Mouse (Mus musculus) hindbrain, embryonic 12.5 days (tissue): ENCODE results near the gene Gm20388. TPM values are rescaled to one million over a fixed set of nuclear protein-coding genes. Genes with fewer than 3 reads are reported as not detected.
A peak's percentile ranks its signal among the peaks of the same experiment; 100 is the strongest.

Experiments used
- ATAC-seq: fragments of 200-750 bp; cut with Nextera tagmentation; 2 replicates; pipeline ENCODE4 v1.8.0; 2017; ENCODE audit warnings: moderate TSS enrichment; ENCODE audit not compliant: low FRiP score
- H3K27ac ChIP-seq: fragments of 300-500 bp; sonication (generic); 2 replicates; pipeline ENCODE4 v1.5.1; 2016; ENCODE audit warnings: mild to moderate bottlenecking
- H3K27me3 ChIP-seq: fragments of 300-500 bp; sonication (generic); 2 replicates; pipeline ENCODE4 v1.6.1; 2016; ENCODE audit warnings: mild to moderate bottlenecking
- H3K36me3 ChIP-seq: fragments of 300-500 bp; sonication (generic); 2 replicates; pipeline ENCODE4 v1.6.1; 2016; ENCODE audit warnings: mild to moderate bottlenecking
- H3K4me1 ChIP-seq: fragments of 300-500 bp; sonication (generic); 2 replicates; pipeline ENCODE4 v1.6.1; 2016
- H3K4me2 ChIP-seq: fragments of 300-500 bp; sonication (generic); replicated peaks from 2 replicates; pipeline ENCODE4 v1.6.1; 2016; ENCODE audit warnings: mild to moderate bottlenecking
- H3K4me3 ChIP-seq: fragments of 300-500 bp; sonication (generic); 2 replicates; pipeline ENCODE4 v1.5.1; 2016; ENCODE audit warnings: mild to moderate bottlenecking
- H3K9ac ChIP-seq: fragments of 300-500 bp; sonication (generic); 2 replicates; pipeline ENCODE4 v1.6.1; 2016; ENCODE audit warnings: mild to moderate bottlenecking, moderate library complexity
- H3K9me3 ChIP-seq: fragments of 300-500 bp; sonication (generic); replicated peaks from 2 replicates; pipeline ENCODE4 v1.6.1; 2016; ENCODE audit warnings: mild to moderate bottlenecking
- WGBS: fragments of 180-500 bp; shearing (Covaris S2); methylation state at CpG from one replicate; pipeline ENCODE4 v1.1.7; 2016; 5-methylcytosine and 5-hydroxymethylcytosine counted together
- polyA plus RNA-seq: library from polyadenylated mRNA; unstranded; fragments of >200 nt; fragmentation: Nextera tagmentation; extraction: Ambion mirVana; gene quantifications from 2 replicates; pipeline ENCODE4 v1.2.1, GENCODE M21; 2016

The Gm20388 gene
- polyA plus RNA-seq, 1 experiment from 2014 or later, result not detected

DNA sequence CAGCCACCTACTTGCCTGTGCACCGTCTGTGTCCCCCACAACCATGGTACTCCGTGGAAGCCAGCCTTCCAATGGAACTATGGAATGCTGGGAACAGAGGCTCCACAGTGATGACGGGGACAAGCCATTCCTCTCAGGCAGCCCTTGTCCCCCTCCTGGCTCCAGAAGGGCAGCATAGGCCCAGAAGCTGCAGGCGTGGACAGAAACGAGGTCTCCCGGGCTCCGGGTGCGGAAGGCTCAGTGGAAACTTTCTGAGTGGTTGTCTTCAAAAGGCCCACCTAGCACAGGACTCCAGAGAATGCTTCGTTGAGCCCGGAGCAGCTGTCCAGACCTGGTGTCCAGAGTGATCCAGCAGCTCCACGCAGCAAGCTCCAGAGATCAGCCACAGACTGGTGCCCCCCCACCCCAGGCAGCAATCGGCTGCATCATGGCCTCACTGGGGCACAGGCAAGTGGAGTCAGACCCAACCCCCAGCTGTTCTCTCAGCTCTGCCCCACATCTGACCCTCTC is 1633.7 kb downstream of the Gm20388 start, which contains the start of gene 1700018B08Rik:
1700018B08Rik (minus strand) TSS at position 45 of the 510 bp plus-strand sequence.
- WGBS, result 87% methylated on average over 12 of the region's 12 CpGs

DNA sequence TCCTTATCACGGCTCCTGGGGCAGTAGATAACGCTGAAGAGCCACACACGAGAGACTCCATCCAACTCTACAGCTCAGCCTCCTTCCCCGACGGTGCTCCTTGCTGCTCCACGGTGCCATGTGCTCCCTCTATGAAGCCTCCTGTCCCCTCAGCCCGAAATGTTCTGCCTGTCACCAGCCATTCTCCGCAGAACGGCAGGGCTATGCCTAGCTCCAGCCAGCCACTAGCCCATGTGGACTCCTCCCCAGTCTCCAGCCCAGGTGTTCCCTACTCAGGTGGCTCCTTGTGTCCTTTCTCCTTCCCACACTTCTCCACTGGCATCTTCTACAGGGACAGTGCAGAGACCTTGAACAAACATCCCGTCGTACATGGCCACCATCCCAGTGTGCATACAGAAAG is 1634.3 kb downstream of the Gm20388 start:
- no peak overlapping the region for H3K4me2 ChIP-seq
- peaks cover 6% of the 10 kb centered on the region for H3K36me3 ChIP-seq
- H3K27ac ChIP-seq, result no peak overlapping the region
- no peak for ATAC-seq
- H3K27me3 ChIP-seq, result 0 out of 2 replicates have a peak, but pooled peaks cover 7% of the 10 kb centered on the region
- no peak overlapping the region for H3K4me3 ChIP-seq
- 86% methylated on average over 11 of the region's 11 CpGs for WGBS
- 0 out of 2 replicates have a peak, but pooled peaks cover 5% of the 10 kb centered on the region for H3K9me3 ChIP-seq
- H3K9ac ChIP-seq, result peak overlapping the region; percentile 32; the same call in 1 of the 2 replicates
- no peaks in the 10 kb centered on the region for H3K4me1 ChIP-seq

More for the DNA sequence above, 1633.7 kb downstream of the Gm20388 start, which contains the start of gene 1700018B08Rik:
- Histone ChIP-seq H3K36me3 (no peaks in the 10 kb centered on the region), H3K4me1 (no peaks in the 10 kb centered on the region), H3K9ac (peak within 1 kb of the TSS; percentile 32; the same call in 1 of the 2 replicates), H3K9me3 (0 out of 2 replicates have a peak, but pooled peaks cover 5% of the 10 kb centered on the region), H3K27ac (no peak within 1 kb of the TSS), H3K4me2 (no peak within 1 kb of the TSS), H3K4me3 (no peak within 1 kb of the TSS), H3K27me3 (peaks cover 10% of the 10 kb centered on the region; the same call in 1 of the 2 replicates)
- no peak for ATAC-seq

DNA sequence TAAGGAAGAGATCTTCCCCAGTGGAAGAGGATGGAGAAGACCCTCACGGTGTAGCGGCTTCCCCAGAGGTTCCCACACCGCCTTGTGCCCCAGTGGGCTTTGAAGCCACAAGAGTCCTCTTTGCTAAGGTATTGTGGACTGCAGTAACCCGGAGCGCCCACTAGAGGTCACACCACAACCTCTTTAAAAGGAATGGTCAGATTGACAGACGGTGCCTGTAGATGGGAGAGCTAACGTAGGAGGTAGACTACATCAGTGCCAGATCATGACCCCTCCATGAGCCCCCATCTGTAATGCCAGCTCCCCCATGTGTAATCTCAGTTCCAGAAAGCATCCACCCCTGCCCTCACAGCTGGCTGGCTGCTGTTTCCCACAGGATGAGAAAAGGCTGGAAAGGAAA is 1636.5 kb downstream of the Gm20388 start:
- H3K36me3 ChIP-seq, result peaks cover 27% of the 10 kb centered on the region
- H3K27me3 ChIP-seq, result 0 out of 2 replicates have a peak, but pooled peaks cover 5% of the 10 kb centered on the region
- H3K9ac ChIP-seq, result no peak overlapping the region
- ATAC-seq, result no peak
- H3K27ac ChIP-seq, result no peak overlapping the region
- no peaks in the 10 kb centered on the region for H3K4me1 ChIP-seq
- no peaks in the 10 kb centered on the region for H3K9me3 ChIP-seq
- H3K4me3 ChIP-seq, result no peak overlapping the region
- 8% methylated on average over 7 of the region's 7 CpGs for WGBS
- H3K4me2 ChIP-seq, result no peak overlapping the region

DNA sequence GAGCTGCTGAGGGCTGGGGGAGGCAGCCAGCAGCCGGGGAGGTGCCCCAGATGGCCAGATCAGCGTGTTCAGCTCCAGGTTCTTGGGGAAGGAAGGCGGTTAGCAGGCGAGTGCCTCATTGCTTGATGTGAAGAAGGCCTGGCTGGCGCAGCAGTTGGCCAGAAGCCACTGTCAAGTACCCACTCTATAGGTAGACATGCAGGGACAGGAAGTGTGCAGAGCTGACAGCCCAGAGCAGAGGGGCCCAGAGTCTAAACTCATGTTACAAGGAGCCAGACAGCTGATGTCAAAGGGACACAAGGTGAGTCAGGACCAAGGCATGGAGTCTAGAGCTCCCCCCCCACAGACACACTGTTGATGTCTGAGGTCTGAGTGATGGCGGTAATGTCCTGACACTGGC is 1639.4 kb downstream of the Gm20388 start:
- Histone ChIP-seq H3K4me2 (no peak overlapping the region), H3K4me3 (no peak overlapping the region), H3K4me1 (no peaks in the 10 kb centered on the region), H3K9me3 (no peaks in the 10 kb centered on the region), H3K36me3 (peaks cover 54% of the 10 kb centered on the region), H3K9ac (no peak overlapping the region), H3K27ac (no peak overlapping the region), H3K27me3 (0 out of 2 replicates have a peak, but pooled peaks cover 3% of the 10 kb centered on the region)
- no peak for ATAC-seq
- WGBS, result 89% methylated on average over 6 of the region's 6 CpGs

GRCm38 (mm10) chr8:121551065-121551985 is 1640.7 kb downstream of the Gm20388 start:
- no peak overlapping the region for H3K4me3 ChIP-seq
- ATAC-seq, result no peak
- no peaks in the 10 kb centered on the region for H3K4me1 ChIP-seq
- no peaks in the 10 kb centered on the region for H3K27me3 ChIP-seq
- H3K27ac ChIP-seq, result no peak overlapping the region
- H3K9me3 ChIP-seq, result no peaks in the 10 kb centered on the region
- no peak overlapping the region for H3K4me2 ChIP-seq
- no peak overlapping the region for H3K9ac ChIP-seq
- WGBS, result 57% methylated on average over 24 of the region's 24 CpGs
- H3K36me3 ChIP-seq, result peaks cover 59% of the 10 kb centered on the region

DNA sequence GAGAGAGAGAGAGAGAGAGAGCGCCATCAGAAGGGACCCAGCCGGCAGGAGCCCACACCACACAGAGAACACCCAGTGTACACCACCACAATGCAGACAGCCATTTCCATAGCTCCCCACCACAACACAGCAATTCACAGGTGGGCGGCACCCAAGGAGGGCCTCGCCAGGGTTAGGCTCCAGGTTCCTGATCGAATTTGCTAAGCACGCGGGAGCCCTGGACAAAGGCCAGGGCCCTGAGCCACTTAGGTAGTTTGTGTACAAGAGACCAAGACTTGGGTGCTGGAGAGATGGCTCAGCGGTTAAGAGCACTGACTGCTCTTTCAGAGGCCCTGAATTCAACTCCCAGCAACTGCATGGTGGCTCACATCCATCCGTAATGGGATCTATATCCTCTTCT is 1641.9 kb downstream of the Gm20388 start:
- no peaks in the 10 kb centered on the region for H3K9me3 ChIP-seq
- no peak overlapping the region for H3K9ac ChIP-seq
- H3K4me2 ChIP-seq, result no peak overlapping the region
- peaks cover 59% of the 10 kb centered on the region for H3K36me3 ChIP-seq
- no peak overlapping the region for H3K27ac ChIP-seq
- H3K27me3 ChIP-seq, result no peaks in the 10 kb centered on the region
- H3K4me1 ChIP-seq, result no peaks in the 10 kb centered on the region
- no peak overlapping the region for H3K4me3 ChIP-seq
- ATAC-seq, result no peak
- 91% methylated on average over 9 of the region's 9 CpGs for WGBS

DNA sequence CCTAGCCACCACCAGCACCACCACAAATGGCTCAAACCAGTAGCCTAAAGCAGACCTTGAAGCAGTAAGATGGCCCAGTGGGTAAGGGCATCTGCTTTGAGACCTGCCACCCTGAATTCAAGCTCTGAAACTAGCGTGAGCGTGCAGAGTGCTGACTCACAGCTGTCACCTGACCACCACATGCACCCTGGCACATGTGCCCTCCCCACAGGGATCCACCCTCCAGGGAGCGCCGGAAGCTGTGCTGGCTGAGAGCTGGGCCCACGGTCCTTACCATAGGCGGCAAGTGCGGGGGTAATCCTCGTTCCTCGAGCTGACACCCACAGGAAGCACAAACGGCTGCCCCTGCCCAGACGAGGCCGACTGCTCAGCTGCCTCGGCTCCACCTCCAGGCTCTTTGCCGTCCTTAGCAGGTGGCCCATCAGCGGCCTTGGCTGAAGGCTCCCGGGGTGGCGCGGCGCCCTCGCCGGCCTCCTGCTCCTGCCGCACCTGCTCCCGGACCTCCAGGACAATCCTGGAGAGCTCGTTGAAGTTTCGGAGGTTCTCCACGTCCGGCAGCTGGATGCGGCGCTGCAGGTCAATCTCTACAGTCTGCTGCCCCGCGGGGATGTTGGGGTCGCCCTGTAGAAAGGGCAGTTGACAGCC is 1643.3 kb downstream of the Gm20388 start:
- Histone ChIP-seq H3K9ac (no peak overlapping the region), H3K4me1 (no peaks in the 10 kb centered on the region), H3K27me3 (no peaks in the 10 kb centered on the region), H3K9me3 (no peaks in the 10 kb centered on the region), H3K36me3 (peaks cover 74% of the 10 kb centered on the region), H3K4me3 (no peak overlapping the region), H3K4me2 (no peak overlapping the region), H3K27ac (no peak overlapping the region)
- WGBS, result 94% methylated on average over 32 of the region's 32 CpGs
- ATAC-seq, result no peak

DNA sequence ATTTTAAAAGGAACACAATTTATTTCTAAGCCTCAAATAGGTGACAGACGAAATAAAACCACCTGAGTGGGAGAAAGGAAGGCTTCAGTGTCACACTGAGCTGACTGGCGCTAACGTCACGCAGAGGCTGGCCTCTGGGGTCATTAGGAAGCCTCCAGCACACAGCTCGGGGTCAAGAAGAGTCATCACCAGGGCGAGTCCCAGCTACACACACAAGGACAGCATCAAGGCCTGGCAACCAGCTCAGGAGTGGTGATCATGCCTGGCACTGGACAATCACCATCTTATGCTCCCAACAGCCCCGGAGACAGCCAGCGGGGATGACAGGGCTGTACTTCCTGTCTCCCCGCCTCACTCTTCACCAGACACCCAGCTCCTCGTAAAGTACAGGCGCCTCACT is 1647.1 kb downstream of the Gm20388 start:
- no peaks in the 10 kb centered on the region for H3K9me3 ChIP-seq
- H3K4me1 ChIP-seq, result no peaks in the 10 kb centered on the region
- H3K4me3 ChIP-seq, result no peak overlapping the region
- H3K4me2 ChIP-seq, result no peak overlapping the region
- no peak for ATAC-seq
- no peak overlapping the region for H3K27ac ChIP-seq
- 86% methylated on average over 11 of the region's 11 CpGs for WGBS
- H3K36me3 ChIP-seq, result peaks cover 55% of the 10 kb centered on the region
- no peak overlapping the region for H3K9ac ChIP-seq
- no peaks in the 10 kb centered on the region for H3K27me3 ChIP-seq

DNA sequence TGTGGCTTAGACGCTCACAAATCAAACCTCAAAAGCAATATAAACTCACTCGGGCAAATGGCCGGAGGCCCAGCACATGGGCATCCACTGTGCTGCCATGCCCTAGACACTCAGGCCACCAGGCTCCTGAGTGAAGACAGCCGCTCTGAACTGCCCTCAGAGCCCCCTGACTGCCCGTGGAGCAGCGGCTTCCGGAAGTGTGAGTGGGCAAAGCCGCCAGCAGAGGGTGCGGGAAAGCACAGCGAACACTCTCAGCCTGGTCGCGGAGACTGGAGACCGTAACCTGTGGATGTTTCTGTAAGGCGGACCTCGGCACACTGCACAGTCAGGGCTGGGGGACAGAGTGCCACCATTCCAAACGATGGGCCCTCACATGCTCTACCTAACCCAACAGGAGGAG is 1647.9 kb downstream of the Gm20388 start:
- H3K4me1 ChIP-seq, result no peaks in the 10 kb centered on the region
- H3K4me3 ChIP-seq, result no peak overlapping the region
- H3K36me3 ChIP-seq, result peaks cover 49% of the 10 kb centered on the region
- no peak overlapping the region for H3K27ac ChIP-seq
- H3K27me3 ChIP-seq, result no peaks in the 10 kb centered on the region
- no peak for ATAC-seq
- no peak overlapping the region for H3K9ac ChIP-seq
- no peak overlapping the region for H3K4me2 ChIP-seq
- WGBS, result 93% methylated on average over 16 of the region's 16 CpGs
- no peaks in the 10 kb centered on the region for H3K9me3 ChIP-seq

DNA sequence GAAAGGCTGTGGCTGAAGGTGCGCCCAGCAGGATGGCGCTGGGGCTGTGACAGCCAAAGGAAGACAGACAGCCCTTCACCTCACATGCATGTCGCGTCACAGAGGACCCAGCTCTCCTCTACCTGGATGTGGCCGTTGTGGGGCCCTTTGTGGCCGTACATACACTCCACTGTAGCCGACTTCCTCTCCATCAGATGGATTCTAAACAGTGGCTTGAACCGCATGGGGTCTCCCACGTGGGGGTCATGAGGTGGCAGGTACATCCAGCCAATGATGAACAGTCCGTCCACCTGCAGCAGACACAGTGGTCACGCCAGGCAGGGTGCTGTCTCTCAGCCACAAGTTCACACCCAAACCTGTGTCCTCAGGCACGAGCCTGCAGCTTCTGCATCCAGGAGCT is 1649.2 kb downstream of the Gm20388 start:
- Histone ChIP-seq H3K4me1 (peaks cover under 1% of the 10 kb centered on the region; the same call in 1 of the 2 replicates), H3K4me2 (no peak overlapping the region), H3K27ac (no peak overlapping the region), H3K27me3 (no peaks in the 10 kb centered on the region), H3K9me3 (no peaks in the 10 kb centered on the region), H3K9ac (no peak overlapping the region), H3K4me3 (no peak overlapping the region), H3K36me3 (peaks cover 39% of the 10 kb centered on the region)
- no peak for ATAC-seq
- 92% methylated on average over 12 of the region's 12 CpGs for WGBS

DNA sequence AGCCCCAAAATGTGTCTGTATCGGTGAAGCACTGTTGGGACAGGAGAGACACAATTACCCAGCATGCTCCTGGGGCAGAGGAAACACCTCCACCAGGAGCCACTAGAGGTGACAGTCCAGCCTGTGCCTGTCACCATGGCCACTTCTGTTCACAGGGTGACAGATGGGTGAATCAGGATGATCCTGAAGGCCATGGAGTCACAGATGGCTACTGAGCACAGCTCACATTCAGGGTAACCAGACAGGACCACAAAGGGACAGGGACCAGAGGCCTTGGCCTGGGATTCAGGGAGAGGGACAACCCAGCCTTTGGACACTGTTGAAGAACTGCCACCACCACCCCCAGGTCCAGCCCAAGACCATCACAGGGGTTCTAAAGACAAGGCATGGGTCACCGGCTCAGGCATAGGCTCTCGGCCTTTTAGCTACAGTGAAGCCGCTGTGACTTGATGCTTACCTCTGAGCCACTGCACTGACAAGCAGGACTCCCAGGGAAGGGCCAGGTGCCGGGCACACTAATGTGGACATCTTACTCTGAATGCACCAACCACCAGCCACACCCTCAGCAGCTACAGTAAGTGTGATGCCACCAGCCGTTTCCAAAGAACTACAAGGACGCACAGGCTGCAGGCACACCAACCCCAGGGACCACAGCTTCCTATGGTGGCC is 1649.9 kb downstream of the Gm20388 start:
- no peak overlapping the region for H3K4me3 ChIP-seq
- WGBS, result 92% methylated on average over 7 of the region's 7 CpGs
- no peak overlapping the region for H3K4me2 ChIP-seq
- H3K27me3 ChIP-seq, result no peaks in the 10 kb centered on the region
- peaks cover 37% of the 10 kb centered on the region for H3K36me3 ChIP-seq
- no peak overlapping the region for H3K27ac ChIP-seq
- peaks cover 7% of the 10 kb centered on the region for H3K4me1 ChIP-seq
- H3K9me3 ChIP-seq, result no peaks in the 10 kb centered on the region
- no peak overlapping the region for H3K9ac ChIP-seq
- ATAC-seq, result no peak
